Mouse (Mus musculus) CH12.LX (cell line): ENCODE results near the gene Xpo4. TPM values are rescaled to one million over a fixed set of nuclear protein-coding genes. Genes with fewer than 3 reads are reported as not detected.
A peak's percentile ranks its signal among the peaks of the same experiment; 100 is the strongest.

ENCODE experiments used
- DNase-seq: peaks from one replicate; pipeline ENCODE4 v3.0.0-alpha.2; 2013; ENCODE audit errors: extremely low read depth
- H3K27ac ChIP-seq: 2 replicates; pipeline ENCODE4 v1.5.1; 2012; ENCODE audit warnings: low read depth, mild to moderate bottlenecking, control low read depth, moderate library complexity; ENCODE audit not compliant: insufficient read depth
- H3K27me3 ChIP-seq: replicated peaks from 2 replicates; pipeline ENCODE3; 2012; ENCODE audit warnings: inconsistent platforms
- H3K36me3 ChIP-seq, 2 experiments: replicated peaks in 1 of 2; 2 replicates each; pipeline versions ENCODE3 to v1.6.1; 2012; ENCODE audit warnings: inconsistent platforms in 1 of 2, low read length in 1 of 2, mild to moderate bottlenecking in 1 of 2, mixed read lengths in 1 of 2, moderate library complexity in 1 of 2; ENCODE audit not compliant: control insufficient read depth in 1 of 2, insufficient read depth in 1 of 2
- H3K4me1 ChIP-seq, 2 experiments: 2 replicates each; pipeline ENCODE4 v1.6.1; 2012; ENCODE audit warnings: inconsistent platforms in 1 of 2, moderate library complexity in 1 of 2; ENCODE audit not compliant: insufficient read depth in 2 of 2, control insufficient read depth in 1 of 2
- H3K4me2 ChIP-seq: 2 replicates; pipeline ENCODE4 v1.6.1; 2012; ENCODE audit warnings: low read depth, mild to moderate bottlenecking, control low read depth; ENCODE audit not compliant: poor library complexity, insufficient read depth, severe bottlenecking
- H3K4me3 ChIP-seq, 3 experiments: fragments of 150-350 bp in 1 of 3; sonication (generic) in 1 of 3; replicated peaks in 1 of 3; 2 replicates each; pipeline versions ENCODE3 to v1.5.1; 2011 to 2012; ENCODE audit warnings: low read depth in 2 of 3, low read length in 2 of 3, mild to moderate bottlenecking in 2 of 3, moderate library complexity in 2 of 3, control low read depth in 1 of 3, improper control_type of control experiment in 1 of 3, inconsistent platforms in 1 of 3, mixed read lengths in 1 of 3; ENCODE audit not compliant: poor library complexity in 1 of 3
- H3K79me2 ChIP-seq: replicated peaks from 2 replicates; pipeline ENCODE4 v1.6.1; 2012; ENCODE audit warnings: mild to moderate bottlenecking, moderate library complexity; ENCODE audit not compliant: control insufficient read depth, poor library complexity, insufficient read depth, severe bottlenecking; ENCODE audit errors: extremely low read depth
- H3K9ac ChIP-seq: 2 replicates; pipeline ENCODE4 v1.6.1; 2012; ENCODE audit warnings: low read depth, mild to moderate bottlenecking, control low read depth, moderate library complexity; ENCODE audit not compliant: insufficient read depth
- H3K9me3 ChIP-seq: replicated peaks from 2 replicates; pipeline ENCODE3; 2012; ENCODE audit warnings: low read length, inconsistent platforms, mixed read lengths
- BHLHE40 ChIP-seq: IDR thresholded peaks from 2 replicates; pipeline ENCODE4 v1.6.1; 2011; ENCODE audit warnings: mild to moderate bottlenecking, low read depth, low read length, improper control_type of control experiment
- CHD1 ChIP-seq: IDR thresholded peaks from 2 replicates; pipeline ENCODE4 v1.6.1; 2012; ENCODE audit warnings: low read depth, low read length, improper control_type of control experiment, inconsistent platforms
- CTCF ChIP-seq, 2 experiments: IDR thresholded peaks in 1 of 2; conservative IDR thresholded peaks in 1 of 2; 2 replicates each; pipeline ENCODE4 v1.5.1; 2011 to 2012; ENCODE audit warnings: low read depth in 2 of 2, low read length in 2 of 2, improper control_type of control experiment in 1 of 2, inconsistent platforms in 1 of 2, mild to moderate bottlenecking in 1 of 2, moderate library complexity in 1 of 2
- E2F4 ChIP-seq: IDR thresholded peaks from 2 replicates; pipeline ENCODE4 v1.6.1; 2011; ENCODE audit warnings: low read depth, low read length, improper control_type of control experiment; ENCODE audit not compliant: insufficient replicate concordance
- ELF1 ChIP-seq: IDR thresholded peaks from 2 replicates; pipeline ENCODE4 v1.6.1; 2014; ENCODE audit warnings: low read depth, mild to moderate bottlenecking, inconsistent platforms, low read length, improper control_type of control experiment
- ETS1 ChIP-seq: conservative IDR thresholded peaks from 2 replicates; pipeline ENCODE4 v1.6.1; 2012; ENCODE audit warnings: low read depth, mild to moderate bottlenecking, inconsistent platforms, low read length, improper control_type of control experiment, moderate library complexity
- GABPA ChIP-seq: IDR thresholded peaks from 2 replicates; pipeline ENCODE4 v1.6.1; 2012; ENCODE audit warnings: low read depth, low read length, improper control_type of control experiment, inconsistent platforms; ENCODE audit not compliant: insufficient replicate concordance
- IRF4 ChIP-seq: IDR thresholded peaks from 2 replicates; pipeline ENCODE4 v1.6.1; 2014; ENCODE audit warnings: low read depth, mild to moderate bottlenecking, inconsistent platforms, low read length, improper control_type of control experiment
- MAX ChIP-seq: IDR thresholded peaks from 2 replicates; pipeline ENCODE4 v1.6.1; 2011; ENCODE audit warnings: low read length, improper control_type of control experiment
- MAZ ChIP-seq: IDR thresholded peaks from 2 replicates; pipeline ENCODE4 v1.6.1; 2012; ENCODE audit warnings: low read depth, mild to moderate bottlenecking, inconsistent platforms, low read length, improper control_type of control experiment, moderate library complexity
- MEF2A ChIP-seq: IDR thresholded peaks from 2 replicates; pipeline ENCODE4 v1.6.1; 2014; ENCODE audit warnings: low read depth, mild to moderate bottlenecking, inconsistent platforms, low read length, improper control_type of control experiment, borderline replicate concordance
- MXI1 ChIP-seq: IDR thresholded peaks from 2 replicates; pipeline ENCODE4 v1.6.1; 2011; ENCODE audit warnings: mild to moderate bottlenecking, low read depth, low read length, improper control_type of control experiment
- MYC ChIP-seq: IDR thresholded peaks from 2 replicates; pipeline ENCODE4 v1.6.1; 2011; ENCODE audit warnings: low read depth, mild to moderate bottlenecking, improper control_type of control experiment, low read length
- NELFE ChIP-seq: IDR thresholded peaks from 2 replicates; pipeline ENCODE4 v1.6.1; 2011; ENCODE audit warnings: low read depth, low read length, improper control_type of control experiment
- PAX5 ChIP-seq: IDR thresholded peaks from 2 replicates; pipeline ENCODE4 v1.6.1; 2012; ENCODE audit warnings: low read length, inconsistent platforms, mixed read lengths
- POLR2A ChIP-seq: IDR thresholded peaks from 2 replicates; pipeline ENCODE4 v1.6.1; 2011; ENCODE audit warnings: low read depth, mild to moderate bottlenecking, improper control_type of control experiment, low read length
- POLR2AphosphoS2 ChIP-seq: IDR thresholded peaks from 2 replicates; pipeline ENCODE4 v1.6.1; 2011; ENCODE audit warnings: low read depth, low read length, improper control_type of control experiment
- RCOR1 ChIP-seq: conservative IDR thresholded peaks from 2 replicates; pipeline ENCODE4 v1.6.1; 2012; ENCODE audit warnings: low read depth, mild to moderate bottlenecking, inconsistent platforms, low read length, improper control_type of control experiment
- SIN3A ChIP-seq: IDR thresholded peaks from 2 replicates; pipeline ENCODE4 v1.6.1; 2012; ENCODE audit warnings: low read length, improper control_type of control experiment, inconsistent platforms
- SMC3 ChIP-seq: IDR thresholded peaks from 2 replicates; pipeline ENCODE4 v1.6.1; 2011; ENCODE audit warnings: low read depth, low read length, improper control_type of control experiment
- TBP ChIP-seq: conservative IDR thresholded peaks from 2 replicates; pipeline ENCODE4 v1.6.1; 2011; ENCODE audit warnings: low read depth, low read length, improper control_type of control experiment
- TCF12 ChIP-seq: IDR thresholded peaks from 2 replicates; pipeline ENCODE4 v1.6.1; 2014; ENCODE audit warnings: low read depth, mild to moderate bottlenecking, inconsistent platforms, low read length, improper control_type of control experiment
- UBTF ChIP-seq: IDR thresholded peaks from 2 replicates; pipeline ENCODE4 v1.6.1; 2012; ENCODE audit warnings: low read depth, mild to moderate bottlenecking, inconsistent platforms, low read length, improper control_type of control experiment, moderate library complexity
- USF1 ChIP-seq: IDR thresholded peaks from 2 replicates; pipeline ENCODE4 v1.6.1; 2014; ENCODE audit warnings: low read depth, mild to moderate bottlenecking, inconsistent platforms, low read length, improper control_type of control experiment
- USF2 ChIP-seq: conservative IDR thresholded peaks from 2 replicates; pipeline ENCODE4 v1.6.1; 2011; ENCODE audit warnings: low read depth, low read length, improper control_type of control experiment
- ZC3H11A ChIP-seq: IDR thresholded peaks from 2 replicates; pipeline ENCODE4 v1.6.1; 2012; ENCODE audit warnings: low read depth, mild to moderate bottlenecking, inconsistent platforms, low read length, improper control_type of control experiment
- ZKSCAN1 ChIP-seq: IDR thresholded peaks from 2 replicates; pipeline ENCODE4 v1.6.1; 2012; ENCODE audit warnings: low read depth, inconsistent platforms, low read length, improper control_type of control experiment, borderline replicate concordance
- ZNF384 ChIP-seq: IDR thresholded peaks from 2 replicates; pipeline ENCODE4 v1.6.1; 2012; ENCODE audit warnings: low read depth, low read length, improper control_type of control experiment, inconsistent platforms
- dilution Hi-C: fragments of 300-500 bp; cut with MboI; formaldehyde crosslinking; loops from 2 replicates; pipeline ENCODE4 v1.14.3; 2020; ENCODE audit warnings: low sequenced_read_pairs; ENCODE audit not compliant: extremely low pct_unique_long_range_greater_than_20kb, extremely low pct_ligation_motif_present
- in situ Hi-C: fragments of 300-500 bp; cut with MboI; formaldehyde crosslinking; loops from 3 replicates; pipeline ENCODE4 v1.14.3; 2019; ENCODE audit warnings: low sequenced_read_pairs, low pct_ligation_motif_present, low pct_unique_long_range_greater_than_20kb, mixed read lengths
- polyA plus RNA-seq: library from polyadenylated mRNA; unstranded; fragments of >175 nt; gene quantifications from 2 replicates; pipeline ENCODE4 v1.2.1, GENCODE M21; 2012; ENCODE audit warnings: low read depth; ENCODE audit not compliant: insufficient read length
- total RNA-seq, 2 experiments: library from RNA; depleted of rRNA; stranded (reverse); fragments of 300-350 nt in 1 of 2; fragments of >200 nt in 1 of 2; gene quantifications; 2 replicates each; pipeline ENCODE4 v1.2.3; 2012 to 2014

Gene Xpo4
- total and polyA plus RNA-seq, 3 experiments: 30.2 to 47.3 (median 43.0) TPM

- Histone ChIP-seq H3K4me1 (peaks cover 0 to 11% of the 10 kb centered on the region in 2 experiments; a peak in 1 of 4 replicates), H3K4me2 (no peak overlapping the region), H3K9ac (no peak overlapping the region), H3K9me3 (peaks cover 9% of the 10 kb centered on the region), H3K79me2 (0 out of 2 replicates have a peak, but pooled peaks cover under 1% of the 10 kb centered on the region), H3K36me3 (peaks cover 11 to 32% of the 10 kb centered on the region in 2 experiments), H3K27ac (no peak overlapping the region), H3K4me3 (no peak overlapping the region), H3K27me3 (no peaks in the 10 kb centered on the region)
- no peak for DNase-seq
- dilution Hi-C loops: no loop called here
- in situ Hi-C loops: no loop called here
- no peak for TF ChIP-seq SIN3A
Measured at GRCm38 (mm10) chr14:57574792-57575587, 90.2 kb downstream of the Xpo4 start.

GRCm38 (mm10) chr14:57571155-57572133 lies 93.8 kb downstream of the Xpo4 start, which contains the start of gene Eef1akmt1:
TSS of gene Eef1akmt1 (minus strand) at chr14:57571612.
- in situ Hi-C loops: no loop called here
- dilution Hi-C loops: no loop called here
- peaks cover 0 to 17% of the 10 kb centered on the region in 2 experiments; a peak in 1 of 4 replicates for H3K4me1 ChIP-seq
- H3K27me3 ChIP-seq: no peaks in the 10 kb centered on the region
- H3K9me3 ChIP-seq: peaks cover 4% of the 10 kb centered on the region
- peak within 1 kb of the TSS; percentile 76 to 89 (median 88) for H3K4me3 ChIP-seq
- 0 out of 2 replicates have a peak, but pooled peaks cover 2% of the 10 kb centered on the region for H3K79me2 ChIP-seq
- no peak within 1 kb of the TSS for H3K27ac ChIP-seq
- H3K36me3 ChIP-seq: peaks cover under 1 to 27% of the 10 kb centered on the region in 2 experiments
- peak within 1 kb of the TSS; percentile 88 for H3K9ac ChIP-seq
- H3K4me2 ChIP-seq: peak within 1 kb of the TSS; percentile 86
- DNase-seq: peak; percentile 96
- TF ChIP-seq POLR2AphosphoS2: peak; percentile 95
- no peak; the same call in 1 of the 2 replicates for TF ChIP-seq IRF4
- peak; percentile 87; the same call in 1 of the 2 replicates for TF ChIP-seq MXI1
- TF ChIP-seq ELF1: peak; percentile 90
- no peak for TF ChIP-seq ZKSCAN1
- TF ChIP-seq CHD1: no peak
- no peak for TF ChIP-seq GABPA
- TF ChIP-seq MEF2A: peak; percentile 60; the same call in 1 of the 2 replicates
- peak; percentile 96 for TF ChIP-seq TBP
- no peak for TF ChIP-seq CTCF (conservative IDR thresholded peaks at IDR 0.05 in 1 of 2, IDR thresholded peaks at IDR 0.05 in 1 of 2; ENCODE audit: low read depth in 2 of 2, low read length in 2 of 2)
- TF ChIP-seq SIN3A: peak; percentile 87
- no peak for TF ChIP-seq ZC3H11A
- TF ChIP-seq BHLHE40: 0 out of 2 replicates have a peak, but pooled peaks have one; percentile 20
- no peak for TF ChIP-seq ZNF384
- no peak; the same call in 1 of the 2 replicates for TF ChIP-seq ETS1
- TF ChIP-seq PAX5: no peak
- TF ChIP-seq RCOR1: no peak
- peak; percentile 89 for TF ChIP-seq TCF12
- peak; percentile 87; the same call in 1 of the 2 replicates for TF ChIP-seq MAZ
- peak; percentile 96 for TF ChIP-seq NELFE
- peak; percentile 63 for TF ChIP-seq MAX
- TF ChIP-seq MYC: peak; percentile 77
- TF ChIP-seq SMC3: no peak
- no peak for TF ChIP-seq UBTF
- TF ChIP-seq USF1: no peak
- no peak for TF ChIP-seq USF2
- peak; percentile 98 for TF ChIP-seq POLR2A
- TF ChIP-seq E2F4: peak; percentile 73; the same call in 1 of the 2 replicates
